Mouse (Mus musculus) heart, embryonic 16.5 days (tissue): ENCODE data around the gene Layn. TPM values are rescaled to one million over a fixed set of nuclear protein-coding genes. Genes with fewer than 3 reads are reported as not detected.

Experiments
- microRNA counts: library from miRNA; unstranded; fragments of <30 nt; microRNA quantifications from one replicate; lab custom pipeline; 2016
- microRNA-seq: library from miRNA; unstranded; fragments of <30 nt; microRNA quantifications from one replicate; pipeline ENCODE4, GENCODE M21; 2017
- polyA plus RNA-seq: library from polyadenylated mRNA; unstranded; fragments of >200 nt; fragmentation: Nextera tagmentation; extraction: Ambion mirVana; gene quantifications from 2 replicates; pipeline ENCODE4 v1.2.1, GENCODE M21; 2015

Gene Layn
- polyA plus RNA-seq, 1 experiment from 2014 or later, result 6.8 TPM

MicroRNAs encoded within 50 kb of the gene (microRNA counts, 519-probe panel; counts per million panel counts)
- microRNA mmu-miR-34b-3p (lab: Ali Mortazavi, UCI), result 2,319 counts per million, percentile 47 among the panel's probes with 10 or more counts
- microRNA mmu-miR-34b-5p (lab: Ali Mortazavi, UCI), result 2,299 counts per million, percentile 45 among the panel's probes with 10 or more counts
- microRNA mmu-miR-34c (lab: Ali Mortazavi, UCI), result 3,319 counts per million, percentile 86 among the panel's probes with 10 or more counts

Small RNAs within 50 kb of the gene (microRNA-seq; reads per million reads assigned to microRNA genes)
- 18.7 reads per million, percentile 33 among the genes with 10 or more reads in this experiment for gene Mir34b
- gene Mir34c, result 403 reads per million, percentile 71 among the genes with 10 or more reads in this experiment

Other genes with a start within 250 kb of the Layn start
- 38.2 and 41.8 TPM in 2 replicates for gene Ppp2r1b, start 231.8 kb downstream of the Layn start, polyA plus RNA-seq
- 14.4 and 18.5 TPM in 2 replicates for gene Sik2, start 68.0 kb downstream of the Layn start, polyA plus RNA-seq
- gene Btg4, start 16.2 kb downstream of the Layn start, polyA plus RNA-seq, result not detected in 2 replicates
- gene 4833427G06Rik, start 25.0 kb upstream of the Layn start, polyA plus RNA-seq, result 0.29 and 0.56 TPM in 2 replicates
- gene Gm32742, start 88.4 kb upstream of the Layn start, polyA plus RNA-seq, result 0.07 and 0.09 TPM in 2 replicates
- gene Pou2af1, start 136.6 kb upstream of the Layn start, polyA plus RNA-seq, result 0.31 and 0.92 TPM in 2 replicates
- gene Colca2, start 201.5 kb upstream of the Layn start, polyA plus RNA-seq, result 4.0 and 5.2 TPM in 2 replicates